Mouse (Mus musculus): ENCODE results near the gene Lyrm4.

GRCm38 (mm10) chr13:35995696-35996426 is 121.5 kb downstream of the Lyrm4 start:
- TF ChIP-seq SMC3 (IDR thresholded peaks at IDR 0.05; ENCODE audit: low read depth, low read length), result no peak
- no peak for TF ChIP-seq PAX5 (IDR thresholded peaks at IDR 0.05; ENCODE audit: low read length)
- no peak for TF ChIP-seq CTCF (conservative IDR thresholded peaks at IDR 0.05 in 1 of 2, IDR thresholded peaks at IDR 0.05 in 1 of 2; ENCODE audit: low read depth in 2 of 2, low read length in 2 of 2)
- TF ChIP-seq RAD21 (IDR thresholded peaks at IDR 0.05; ENCODE audit: low read depth, low read length), result no peak
- no peak for TF ChIP-seq HCFC1 (IDR thresholded peaks at IDR 0.05; ENCODE audit: low read depth, low read length)
- TF ChIP-seq POLR2A (IDR thresholded peaks at IDR 0.05; ENCODE audit: low read depth, low read length), result no peak
- no peak for TF ChIP-seq NELFE (IDR thresholded peaks at IDR 0.05; ENCODE audit: low read depth, low read length)
- no peak for TF ChIP-seq GABPA (IDR thresholded peaks at IDR 0.05; ENCODE audit: insufficient replicate concordance, low read depth, low read length)
- TF ChIP-seq CHD2 (IDR thresholded peaks at IDR 0.05; ENCODE audit: low read length), result no peak
- TF ChIP-seq NRF1 (IDR thresholded peaks at IDR 0.05; ENCODE audit: low read depth, low read length), result no peak
- TF ChIP-seq ZNF384 (IDR thresholded peaks at IDR 0.05; ENCODE audit: low read depth, low read length), result no peak
- no peak for TF ChIP-seq RCOR1 (conservative IDR thresholded peaks at IDR 0.05; ENCODE audit: low read depth, low read length)
- no peak for TF ChIP-seq MAZ (IDR thresholded peaks at IDR 0.05; ENCODE audit: low read depth, low read length)
